Mouse (Mus musculus) cerebellum, adult 2 months (tissue): ENCODE data around the gene Gpn2. TPM values are rescaled to one million over a fixed set of nuclear protein-coding genes. Genes with fewer than 3 reads are reported as not detected.

Experiments used
- DNase-seq, 2 experiments: peaks; one replicate each; pipeline ENCODE4 v3.0.0; 2021
- H3K27ac ChIP-seq: fragments of 200-500 bp; 2 replicates; pipeline ENCODE4 v1.5.1; 2012; ENCODE audit warnings: low read length, control low read depth, inconsistent platforms; ENCODE audit not compliant: insufficient read depth
- H3K27me3 ChIP-seq: fragments of 200-500 bp; 2 replicates; pipeline ENCODE4 v1.6.1; 2012; ENCODE audit warnings: inconsistent platforms, mild to moderate bottlenecking, low read length, moderate library complexity; ENCODE audit not compliant: control insufficient read depth, insufficient read depth
- H3K4me1 ChIP-seq: fragments of 200-500 bp; 2 replicates; pipeline ENCODE4 v1.6.1; 2011; ENCODE audit warnings: low read length; ENCODE audit not compliant: control insufficient read depth, insufficient read depth
- H3K4me3 ChIP-seq: fragments of 200-500 bp; replicated peaks from 2 replicates; pipeline ENCODE3; 2011; ENCODE audit warnings: mild to moderate bottlenecking, low read depth, low read length, control low read depth; ENCODE audit not compliant: insufficient read depth
- CTCF ChIP-seq: fragments of 200-500 bp; IDR thresholded peaks from 2 replicates; pipeline ENCODE4 v1.5.1; 2011; ENCODE audit warnings: low read depth, mild to moderate bottlenecking, control low read depth, low read length, moderate library complexity, borderline replicate concordance; ENCODE audit not compliant: insufficient read depth
- POLR2A ChIP-seq: fragments of 200-500 bp; IDR thresholded peaks from 2 replicates; pipeline ENCODE4 v1.6.1; 2011; ENCODE audit warnings: low read length, control low read depth, borderline replicate concordance; ENCODE audit not compliant: insufficient read depth
- WGBS: fragments of 180-500 bp; shearing (Covaris S2); methylation state at CpG from one replicate; pipeline ENCODE4 v1.1.7; 2018; 5-methylcytosine and 5-hydroxymethylcytosine counted together
- polyA plus RNA-seq: library from polyadenylated mRNA; depleted of rRNA; stranded (reverse); fragments of >200 nt; gene quantifications from 2 replicates; pipeline ENCODE4 v1.2.3, GENCODE M21; 2012; rRNA removed

The Gpn2 gene
- polyA plus RNA-seq, 1 experiment = 23.9 TPM

- TF ChIP-seq POLR2A (0 out of 2 replicates have a peak, but pooled peaks have one; percentile 24), CTCF (peak; percentile 60)
- no peak overlapping the region for H3K27ac ChIP-seq
- peak overlapping the region; percentile 83 for H3K4me3 ChIP-seq
- no peaks in the 10 kb centered on the region for H3K27me3 ChIP-seq
- WGBS = 10% methylated on average over 41 of the region's 47 CpGs
- H3K4me1 ChIP-seq = peaks cover 18% of the 10 kb centered on the region
- peak; percentile 89 to 93 for DNase-seq
Measured at GRCm38 (mm10) chr4:133633332-133634042, 49.3 kb downstream of the Gpn2 start.

- H3K27me3 ChIP-seq = no peaks in the 10 kb centered on the region
- no peak overlapping the region for H3K27ac ChIP-seq
- TF ChIP-seq POLR2A = no peak
- TF ChIP-seq CTCF = no peak
- H3K4me1 ChIP-seq = peaks cover 16% of the 10 kb centered on the region
- H3K4me3 ChIP-seq = no peak overlapping the region
- DNase-seq = no peak
- WGBS = 84% methylated on average over 5 of the region's 5 CpGs
Measured at GRCm38 (mm10) chr4:133634043-133634410, 49.9 kb downstream of the Gpn2 start.

Other genes starting within 250 kb of the Gpn2 start
- gene Wdtc1, start 230.9 kb upstream of the Gpn2 start, polyA plus RNA-seq = 46.3 and 46.6 TPM in 2 replicates
- gene Slc9a1, start 214.7 kb upstream of the Gpn2 start, polyA plus RNA-seq = 47.6 and 49.5 TPM in 2 replicates
- gene Tent5b, start 104.2 kb upstream of the Gpn2 start, polyA plus RNA-seq = 0.21 and 0.26 TPM in 2 replicates
- 153 and 162 TPM in 2 replicates for gene Trnp1, start 85.8 kb upstream of the Gpn2 start, polyA plus RNA-seq
- gene Kdf1, start 65.4 kb upstream of the Gpn2 start, polyA plus RNA-seq = 0.10 TPM in 1 of 2 replicates, not detected in the other
- 197 and 231 TPM in 2 replicates for gene Nudc, start 38.4 kb upstream of the Gpn2 start, polyA plus RNA-seq
- 2.1 and 2.6 TPM in 2 replicates for gene Nr0b2, start 31.0 kb upstream of the Gpn2 start, polyA plus RNA-seq
- gene Gpatch3, start 9.6 kb upstream of the Gpn2 start, polyA plus RNA-seq = 9.4 and 10.2 TPM in 2 replicates
- gene Sfn, start 17.8 kb downstream of the Gpn2 start, polyA plus RNA-seq = 4.2 and 4.8 TPM in 2 replicates
- 51.8 and 58.7 TPM in 2 replicates for gene Zdhhc18, start 65.8 kb downstream of the Gpn2 start, polyA plus RNA-seq
- gene Pigv, start 88.3 kb downstream of the Gpn2 start, polyA plus RNA-seq = 10.8 and 11.1 TPM in 2 replicates
- 49.4 and 52.2 TPM in 2 replicates for gene Arid1a, start 172.4 kb downstream of the Gpn2 start, polyA plus RNA-seq